Mouse (Mus musculus) gastrocnemius, postnatal 14 days (tissue): ENCODE measurements at regions not wholly inside any gene's neighbourhood (a gene's known extent, or its start where the extent isn't known, plus 50 kb on each side); places are given as distances from the start of the nearest gene placed in this dataset.
A peak's percentile ranks its signal among the peaks of the same experiment; 100 is the strongest.
"Not testable (repeated sequence)": the region's sequence is repeated elsewhere in the genome, so short reads cannot be mapped to it uniquely, and the experiment has no call there.

Experiments used
- DNase-seq: peaks from one replicate; pipeline ENCODE4 v3.0.0; 2021; ENCODE audit warnings: mixed read lengths
- intact Hi-C: fragments of 180-260 bp; cut with DNase I; formaldehyde crosslinking; loops from one replicate; pipeline ENCODE4 v1.15.1; 2025; ENCODE audit warnings: low total_unique reads

- intact Hi-C loops, result no loop called here
- no peak for DNase-seq
Measured at GRCm38 (mm10) chr1:176511467-176511866, 236.4 kb upstream of the Pld5 start.

GRCm38 (mm10) chr1:176505441-176505840 is 230.3 kb upstream of the Pld5 start:
- peak; percentile 24 for DNase-seq

DNA sequence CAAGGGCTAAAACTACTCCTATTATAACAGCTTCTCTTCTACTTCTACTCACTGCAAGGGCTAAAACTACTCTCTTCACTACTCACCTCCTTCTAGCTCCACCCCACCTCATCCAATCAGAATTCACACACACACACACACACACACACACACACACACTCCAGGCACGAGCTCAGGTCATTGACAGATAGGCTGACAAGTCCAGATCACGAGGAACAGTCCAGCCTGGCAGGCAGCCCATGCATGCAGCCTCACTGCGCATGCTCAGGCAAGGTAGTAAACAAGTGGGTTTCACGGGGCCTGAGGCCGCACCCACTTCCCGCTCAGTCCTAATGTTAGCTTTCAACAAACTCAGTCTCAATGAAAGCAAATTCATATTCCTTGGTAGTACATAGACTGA is 229.6 kb upstream of the Pld5 start:
- DNase-seq, result peak; percentile 10
- intact Hi-C loops, result not testable (repeated sequence)

More at GRCm38 (mm10) chr1:176505441-176505840, 230.3 kb upstream of the Pld5 start:
- intact Hi-C loops, result no loop called here

DNA sequence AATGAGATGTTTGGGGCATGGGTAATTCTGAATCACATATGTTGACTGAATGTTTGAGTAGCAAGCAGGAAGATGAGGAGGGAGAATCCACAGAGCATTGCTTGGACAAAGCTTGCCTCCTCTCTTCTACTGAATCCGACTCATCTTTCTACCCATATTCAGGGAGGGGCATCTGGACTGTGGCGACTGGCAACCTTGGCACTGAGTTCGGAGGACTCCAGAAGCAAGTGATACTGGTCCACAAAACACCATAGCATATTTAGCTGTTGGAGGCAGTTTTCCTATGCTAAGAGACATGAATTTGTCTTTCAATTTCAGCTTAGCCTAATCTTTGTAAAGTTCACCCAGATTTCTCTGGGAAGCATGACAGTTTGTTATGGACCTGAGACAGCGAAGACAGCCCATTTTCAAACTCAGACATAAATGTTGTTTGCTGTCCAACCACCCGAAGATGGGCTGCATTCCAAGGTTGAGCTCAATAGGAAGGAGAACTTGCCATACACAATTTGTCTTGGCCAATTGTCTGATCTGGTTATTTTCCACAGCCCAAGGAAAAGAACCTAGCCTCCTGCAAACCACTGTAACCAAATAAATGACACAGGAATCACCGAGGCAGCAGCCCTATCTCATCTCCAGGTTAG is 224.0 kb upstream of the Pld5 start:
- intact Hi-C loops, result no loop called here

DNA sequence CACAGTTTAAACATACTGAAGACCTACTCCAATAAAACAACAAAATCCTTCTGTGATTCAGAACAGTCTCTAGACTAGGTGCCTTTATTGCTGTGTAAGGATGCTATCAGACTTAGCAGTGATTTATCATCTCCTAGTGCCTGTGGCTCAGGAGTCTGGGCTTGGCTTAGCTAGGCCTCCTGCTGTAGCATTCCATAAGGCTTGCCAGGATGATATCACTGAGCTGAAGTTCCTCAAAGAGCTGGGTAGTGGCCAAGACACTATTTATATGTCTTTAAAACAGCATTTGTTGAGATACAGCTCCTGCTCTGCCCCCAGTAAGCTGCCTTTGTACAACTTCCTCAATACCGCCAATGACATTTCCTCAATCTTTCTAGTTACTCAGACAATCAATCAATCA is 193.4 kb upstream of the Pld5 start:
- intact Hi-C loops, result no loop called here
- no peak for DNase-seq

More for the DNA sequence above, 224.0 kb upstream of the Pld5 start:
- DNase-seq, result no peak

DNA sequence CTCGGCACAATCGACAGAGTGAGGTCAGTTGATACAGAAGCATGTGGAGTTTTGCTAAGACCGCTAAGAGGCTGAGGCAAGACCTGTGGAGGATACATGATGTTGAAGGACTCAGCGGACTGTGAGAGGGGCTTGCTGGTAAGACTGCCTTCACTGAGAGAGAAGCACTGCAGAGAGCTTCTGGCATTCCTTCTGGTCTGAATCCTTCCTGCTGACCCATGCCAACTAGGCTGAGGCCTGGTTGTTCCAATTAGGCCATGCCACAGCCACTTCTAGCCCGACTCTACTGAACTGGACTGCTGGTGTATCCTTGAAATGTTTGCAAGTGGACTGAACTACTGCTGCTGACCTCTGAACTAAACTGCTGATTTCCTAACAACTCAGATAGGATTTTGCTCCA is 187.0 kb upstream of the Pld5 start:
- intact Hi-C loops, result no loop called here
- DNase-seq, result no peak

DNA sequence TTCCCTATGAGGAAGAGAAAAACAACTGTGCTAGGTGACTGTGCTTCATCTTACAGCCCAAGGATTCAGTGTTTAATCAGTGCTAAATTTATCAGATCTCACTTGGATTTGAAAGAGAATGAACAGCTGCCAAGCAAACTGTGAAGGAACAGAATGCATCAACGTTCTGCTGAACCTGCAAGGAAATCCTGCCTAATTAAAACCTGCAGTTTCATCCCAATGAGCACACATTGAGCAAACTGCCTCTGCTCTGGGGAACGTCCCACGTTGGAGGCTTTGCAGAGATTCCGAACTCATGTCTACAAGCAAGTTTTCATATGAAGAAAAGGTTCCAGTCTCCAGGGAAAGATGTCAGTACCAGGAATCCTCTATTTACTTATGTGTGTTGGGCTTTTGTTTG is 171.6 kb upstream of the Pld5 start:
- intact Hi-C loops, result no loop called here
- DNase-seq, result no peak

GRCm38 (mm10) chr1:176443712-176444111 is 168.6 kb upstream of the Pld5 start:
- DNase-seq, result no peak
- intact Hi-C loops, result no loop called here

- DNase-seq, result no peak
- intact Hi-C loops, result no loop called here
Measured at GRCm38 (mm10) chr1:176440254-176440653, 165.1 kb upstream of the Pld5 start.

DNA sequence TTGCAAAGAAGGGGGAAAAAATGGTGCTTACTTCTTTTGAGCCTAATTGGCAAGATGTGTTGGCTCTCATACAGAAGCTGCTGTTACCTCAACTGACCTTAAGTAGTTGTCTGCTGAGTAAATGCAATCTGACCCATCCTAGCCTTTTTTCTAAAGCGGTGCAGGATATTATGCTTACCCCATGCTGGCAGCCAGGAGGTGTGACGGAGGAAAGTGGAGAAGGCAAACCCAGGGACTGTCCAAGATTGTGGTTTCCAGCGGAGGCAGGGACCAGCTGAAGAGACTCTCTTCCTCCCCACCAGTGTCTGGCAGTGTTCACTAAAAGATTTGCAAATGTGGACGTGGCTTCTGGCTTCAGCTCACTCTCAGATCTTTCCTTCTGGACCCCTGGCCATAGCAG is 152.7 kb upstream of the Pld5 start:
- peak; percentile 67 for DNase-seq
- intact Hi-C loops, result no loop called here

DNA sequence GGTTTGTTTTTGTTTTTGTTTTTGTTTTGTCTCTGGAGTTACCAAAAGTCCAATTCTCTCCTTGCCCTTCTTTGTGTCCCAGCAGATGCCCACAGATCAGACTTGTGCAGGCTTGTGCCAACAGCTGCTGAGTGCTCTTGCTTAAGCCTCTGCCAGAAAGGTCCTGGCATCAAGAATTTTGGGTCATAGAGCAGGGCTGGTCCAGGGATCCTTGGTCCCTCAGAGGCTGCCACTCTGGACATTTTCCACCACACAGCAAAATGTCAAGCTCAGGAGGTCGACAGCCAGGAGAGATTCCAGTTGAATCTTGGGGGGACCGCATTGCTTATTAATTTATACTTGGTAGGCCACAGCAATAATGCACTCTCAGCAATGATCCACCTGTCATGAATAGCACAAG is 151.9 kb upstream of the Pld5 start:
- peak; percentile 53 for DNase-seq
- intact Hi-C loops, result no loop called here

DNA sequence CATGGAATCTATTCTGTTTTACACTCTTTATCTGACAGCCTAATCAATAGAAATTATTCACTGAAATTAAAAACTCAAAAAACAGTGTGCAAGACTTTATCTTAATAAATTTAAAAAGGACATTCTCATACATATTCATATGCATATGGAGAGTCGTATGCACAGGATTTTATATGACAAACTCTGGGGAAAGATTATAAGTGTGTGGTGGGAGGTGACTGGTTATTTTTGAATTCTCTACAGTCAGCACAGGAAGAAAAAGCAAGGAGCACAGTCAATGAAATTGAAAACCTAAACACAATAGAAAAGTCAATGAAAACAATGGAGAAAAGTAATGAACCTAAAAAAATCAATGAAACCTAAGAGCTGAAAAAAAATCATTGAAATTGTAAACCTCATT is 142.1 kb upstream of the Pld5 start:
- intact Hi-C loops, result no loop called here
- DNase-seq, result no peak

GRCm38 (mm10) chr1:176404128-176404527 is 129.0 kb upstream of the Pld5 start:
- DNase-seq, result no peak
- intact Hi-C loops, result no loop called here

DNA sequence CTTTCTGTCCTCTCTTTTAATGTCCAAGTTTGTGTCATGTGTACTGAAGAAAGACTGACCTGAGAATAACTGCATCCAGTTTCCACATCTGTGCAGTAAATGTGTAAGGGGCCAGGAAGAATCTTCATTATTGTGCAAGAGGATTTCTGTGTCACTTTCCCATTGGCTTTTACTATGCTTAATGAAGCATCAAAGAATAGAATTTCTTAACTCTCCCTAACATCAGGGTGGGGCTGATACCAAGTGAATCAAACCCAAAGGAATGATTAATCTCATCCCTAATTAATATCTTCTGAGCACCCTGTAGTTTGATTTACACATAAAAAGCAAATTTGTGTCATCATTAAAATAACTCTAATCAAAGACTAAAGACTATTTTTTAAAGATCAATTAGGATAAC is 104.5 kb upstream of the Pld5 start:
- no peak for DNase-seq
- intact Hi-C loops, result no loop called here

GRCm38 (mm10) chr1:176366900-176367299 is 91.8 kb upstream of the Pld5 start:
- intact Hi-C loops, result no loop called here
- DNase-seq, result no peak

GRCm38 (mm10) chr1:176360957-176361356 is 85.8 kb upstream of the Pld5 start:
- intact Hi-C loops, result no loop called here
- DNase-seq, result no peak

GRCm38 (mm10) chr1:176359992-176360724 is 85.0 kb upstream of the Pld5 start:
- intact Hi-C loops, result no loop called here
- DNase-seq, result no peak

DNA sequence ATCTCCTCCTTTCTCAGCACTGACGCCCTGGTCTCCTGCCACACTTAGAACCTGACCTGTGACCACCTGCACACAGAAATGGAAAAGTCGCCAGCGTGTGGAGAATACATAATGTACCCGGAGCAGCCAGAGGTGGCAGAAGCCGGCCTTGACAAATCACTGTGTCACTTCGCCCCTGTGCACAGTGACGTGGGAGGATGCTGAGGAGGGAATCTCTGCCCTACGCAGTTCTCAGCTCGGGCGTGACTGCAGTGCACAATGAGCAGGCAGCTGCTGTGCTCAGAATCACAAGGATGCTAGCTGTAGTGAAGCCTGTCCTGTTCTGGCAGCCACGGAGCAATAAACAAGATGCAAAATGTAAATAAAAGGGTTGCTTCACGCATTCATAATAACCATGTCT is 80.2 kb upstream of the Pld5 start:
- intact Hi-C loops, result no loop called here
- peak; percentile 3 for DNase-seq

- intact Hi-C loops, result no loop called here
- no peak for DNase-seq
Measured at GRCm38 (mm10) chr1:176354898-176355297, 79.8 kb upstream of the Pld5 start.

GRCm38 (mm10) chr1:176352706-176353105 is 77.6 kb upstream of the Pld5 start:
- no peak for DNase-seq
- intact Hi-C loops, result no loop called here

- no peak for DNase-seq
- intact Hi-C loops, result no loop called here
Measured at GRCm38 (mm10) chr1:176349909-176350495, 74.9 kb upstream of the Pld5 start.
